Mouse (Mus musculus) intestine, embryonic 15.5 days (tissue): ENCODE results near the gene Kcnk2. TPM values are rescaled to one million over a fixed set of nuclear protein-coding genes. Genes with fewer than 3 reads are reported as not detected.

Experiments
- ATAC-seq: fragments of 200-750 bp; cut with Nextera tagmentation; 2 replicates; pipeline ENCODE4 v1.8.0; 2017; ENCODE audit warnings: moderate TSS enrichment, moderate library complexity
- H3K27ac ChIP-seq: fragments of 300-500 bp; sonication (generic); 2 replicates; pipeline ENCODE4 v1.5.1; 2015; ENCODE audit warnings: mild to moderate bottlenecking, inconsistent platforms
- H3K27me3 ChIP-seq: fragments of 300-500 bp; sonication (generic); replicated peaks from 2 replicates; pipeline ENCODE4 v1.6.1; 2015; ENCODE audit warnings: inconsistent platforms
- H3K36me3 ChIP-seq: fragments of 300-500 bp; sonication (generic); 2 replicates; pipeline ENCODE4 v1.6.1; 2015; ENCODE audit warnings: inconsistent platforms
- H3K4me1 ChIP-seq: fragments of 300-500 bp; sonication (generic); replicated peaks from 2 replicates; pipeline ENCODE4 v1.6.1; 2015; ENCODE audit warnings: inconsistent platforms
- H3K4me2 ChIP-seq: fragments of 300-500 bp; sonication (generic); replicated peaks from 2 replicates; pipeline ENCODE4 v1.6.1; 2015; ENCODE audit warnings: mild to moderate bottlenecking, inconsistent platforms
- H3K4me3 ChIP-seq: fragments of 300-500 bp; sonication (generic); replicated peaks from 2 replicates; pipeline ENCODE4 v1.5.1; 2015; ENCODE audit warnings: inconsistent platforms
- H3K9ac ChIP-seq: fragments of 300-500 bp; sonication (generic); 2 replicates; pipeline ENCODE4 v1.6.1; 2015; ENCODE audit warnings: inconsistent platforms
- H3K9me3 ChIP-seq: fragments of 300-500 bp; sonication (generic); 2 replicates; pipeline ENCODE4 v1.6.1; 2016; ENCODE audit warnings: inconsistent platforms
- WGBS: fragments of 180-500 bp; shearing (Covaris S2); methylation state at CpG from one replicate; pipeline ENCODE4 v1.1.7; 2015; 5-methylcytosine and 5-hydroxymethylcytosine counted together
- polyA plus RNA-seq: library from polyadenylated mRNA; unstranded; fragments of >200 nt; fragmentation: Nextera tagmentation; extraction: Ambion mirVana; gene quantifications from 2 replicates; pipeline ENCODE4 v1.2.1, GENCODE M21; 2015

Kcnk2 gene
- polyA plus RNA-seq, 1 experiment from 2014 or later = 3.3 TPM

DNA sequence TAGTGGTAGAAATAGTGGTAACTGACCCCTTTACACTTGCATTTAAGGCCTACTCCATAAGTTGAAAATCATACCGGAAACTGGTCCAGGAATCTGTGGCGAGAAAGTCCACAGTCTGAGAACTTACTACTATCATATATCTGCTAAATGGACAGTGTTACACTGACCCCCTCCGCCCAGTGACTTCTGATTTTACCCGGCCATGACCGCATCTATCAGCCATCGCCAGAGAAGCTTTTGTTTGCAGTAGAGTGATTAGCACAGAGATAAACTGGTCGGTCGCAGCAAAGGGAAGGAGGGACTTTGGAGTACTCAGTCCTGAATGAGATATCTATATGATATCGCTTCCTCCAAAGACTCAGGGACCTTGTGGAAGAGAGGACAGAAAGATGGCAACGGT lies 15.2 kb downstream of the Kcnk2 start:
- Histone ChIP-seq H3K4me1 (no peaks in the 10 kb centered on the region), H3K27ac (no peak overlapping the region), H3K4me2 (no peak overlapping the region), H3K36me3 (no peaks in the 10 kb centered on the region), H3K4me3 (no peak overlapping the region), H3K9me3 (no peaks in the 10 kb centered on the region), H3K27me3 (no peaks in the 10 kb centered on the region), H3K9ac (no peak overlapping the region)
- WGBS = 62% methylated on average over 10 of the region's 10 CpGs
- peak; percentile 51 for ATAC-seq

DNA sequence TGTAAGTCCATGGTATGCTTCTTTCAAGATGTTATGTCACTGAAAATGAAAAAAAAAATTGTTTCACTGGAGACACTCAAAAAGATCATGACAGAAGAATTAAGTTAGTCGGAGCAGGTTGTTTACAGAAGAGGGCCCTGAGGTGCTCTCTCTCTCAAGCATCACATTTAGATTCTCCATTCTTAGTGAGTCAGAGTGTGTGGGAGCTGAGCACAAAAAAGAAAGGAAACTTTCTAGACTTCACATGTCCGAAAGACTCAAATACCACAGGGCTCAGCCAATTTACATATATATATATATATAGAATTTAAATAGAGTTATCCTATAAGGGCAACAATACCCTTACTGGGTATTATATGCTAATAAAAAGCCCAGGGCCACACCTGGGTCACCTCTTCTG lies 15.9 kb downstream of the Kcnk2 start:
- H3K27me3 ChIP-seq = no peaks in the 10 kb centered on the region
- H3K4me2 ChIP-seq = no peak overlapping the region
- no peaks in the 10 kb centered on the region for H3K9me3 ChIP-seq
- H3K27ac ChIP-seq = no peak overlapping the region
- H3K36me3 ChIP-seq = no peaks in the 10 kb centered on the region
- ATAC-seq = no peak
- no peak overlapping the region for H3K4me3 ChIP-seq
- 74% methylated on average over 2 of the region's 2 CpGs for WGBS
- no peak overlapping the region for H3K9ac ChIP-seq
- H3K4me1 ChIP-seq = no peaks in the 10 kb centered on the region

DNA sequence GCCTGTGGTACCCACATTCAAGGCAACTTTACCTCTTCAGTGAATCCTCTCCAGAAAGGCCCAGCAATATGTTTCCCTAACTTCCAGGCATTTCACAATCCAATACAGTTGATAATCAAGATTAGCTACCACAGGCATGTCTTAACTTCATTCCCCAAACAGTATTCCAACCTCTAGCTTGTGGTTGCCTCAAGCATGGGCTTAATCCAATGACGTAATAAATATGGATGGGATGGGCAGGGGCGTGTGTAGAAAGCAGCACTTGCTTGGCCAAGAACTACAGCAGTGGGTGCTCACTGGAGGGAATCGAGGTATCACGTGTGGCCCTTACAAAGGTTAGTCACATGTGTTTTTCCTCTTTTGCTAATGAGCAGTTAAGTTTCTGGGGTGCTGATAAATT lies 34.4 kb downstream of the Kcnk2 start:
- no peak for ATAC-seq
- Histone ChIP-seq H3K27ac (no peak overlapping the region), H3K9ac (no peak overlapping the region), H3K27me3 (no peaks in the 10 kb centered on the region), H3K4me2 (no peak overlapping the region), H3K36me3 (no peaks in the 10 kb centered on the region), H3K9me3 (no peaks in the 10 kb centered on the region), H3K4me3 (no peak overlapping the region), H3K4me1 (no peaks in the 10 kb centered on the region)
- 88% methylated on average over 4 of the region's 4 CpGs for WGBS

DNA sequence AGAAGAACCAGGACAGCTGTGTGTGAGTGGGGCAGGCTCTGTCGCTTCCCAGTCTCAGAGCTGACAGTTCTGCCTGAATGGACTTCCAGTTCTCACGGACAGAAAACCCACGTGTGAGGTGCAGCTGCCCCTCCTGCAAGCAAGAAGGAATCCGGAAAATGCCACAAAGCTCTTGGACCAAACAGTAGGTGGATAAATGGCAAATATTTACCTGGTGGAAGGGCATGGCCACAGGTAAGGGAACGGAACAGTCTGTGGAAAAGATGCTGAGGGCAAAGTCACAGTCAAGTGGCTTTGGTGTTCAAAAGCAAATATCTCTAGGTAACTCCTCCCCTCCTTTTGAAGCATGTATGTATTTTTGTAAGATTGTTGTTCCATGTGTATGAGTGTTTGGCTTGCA lies 37.9 kb downstream of the Kcnk2 start:
- Histone ChIP-seq H3K9ac (no peak overlapping the region), H3K9me3 (no peaks in the 10 kb centered on the region), H3K27me3 (no peaks in the 10 kb centered on the region), H3K27ac (no peak overlapping the region), H3K4me2 (no peak overlapping the region), H3K36me3 (no peaks in the 10 kb centered on the region), H3K4me3 (no peak overlapping the region), H3K4me1 (no peaks in the 10 kb centered on the region)
- ATAC-seq = no peak
- WGBS = 59% methylated on average over 5 of the region's 5 CpGs

DNA sequence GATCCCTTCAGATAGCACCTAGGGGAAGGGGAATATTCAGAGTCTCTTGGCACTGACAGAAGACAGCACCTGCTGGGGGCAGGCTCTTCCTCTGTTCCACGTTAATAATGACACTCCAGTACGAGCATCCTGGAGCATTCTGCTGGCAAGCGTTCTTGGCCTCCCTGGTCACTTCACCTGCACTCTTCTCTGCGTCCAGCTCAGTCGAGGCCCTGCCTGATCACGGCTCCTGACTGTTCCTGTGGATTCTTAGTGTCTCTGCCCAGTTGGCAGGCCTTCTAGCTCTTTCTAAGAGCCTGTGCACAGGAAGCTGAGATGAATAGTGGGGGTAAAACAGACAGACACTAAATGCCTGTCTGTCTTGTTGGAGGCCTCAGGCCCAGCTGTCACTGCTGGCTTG lies 39.5 kb downstream of the Kcnk2 start:
- Histone ChIP-seq H3K9me3 (no peaks in the 10 kb centered on the region), H3K27me3 (no peaks in the 10 kb centered on the region), H3K36me3 (no peaks in the 10 kb centered on the region), H3K27ac (no peak overlapping the region), H3K9ac (no peak overlapping the region), H3K4me2 (no peak overlapping the region), H3K4me3 (no peak overlapping the region), H3K4me1 (no peaks in the 10 kb centered on the region)
- 65% methylated on average over 6 of the region's 6 CpGs for WGBS
- ATAC-seq = no peak

DNA sequence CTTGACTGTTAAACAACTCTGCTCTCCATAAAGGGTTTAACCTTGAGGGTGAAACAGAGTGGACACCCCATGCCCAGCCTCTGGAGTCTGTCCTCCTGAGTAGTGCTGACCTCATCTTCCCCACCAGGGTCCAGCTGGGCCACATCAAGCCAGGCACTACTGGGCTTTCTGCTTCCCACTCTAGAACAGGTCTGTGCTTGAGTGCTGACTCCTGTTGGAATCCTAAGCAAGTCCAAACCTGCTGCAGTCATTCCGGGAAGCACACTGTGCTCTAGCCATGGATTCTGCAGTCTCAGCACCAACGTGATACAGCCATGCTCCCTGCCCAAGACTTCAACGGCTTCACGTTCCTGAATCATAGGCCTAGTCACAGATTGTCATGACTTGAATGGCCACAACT lies 42.4 kb downstream of the Kcnk2 start:
- H3K9me3 ChIP-seq = no peaks in the 10 kb centered on the region
- ATAC-seq = no peak
- no peak overlapping the region for H3K4me3 ChIP-seq
- H3K4me2 ChIP-seq = no peak overlapping the region
- no peaks in the 10 kb centered on the region for H3K36me3 ChIP-seq
- no peak overlapping the region for H3K9ac ChIP-seq
- H3K4me1 ChIP-seq = no peaks in the 10 kb centered on the region
- H3K27ac ChIP-seq = no peak overlapping the region
- no peaks in the 10 kb centered on the region for H3K27me3 ChIP-seq
- 81% methylated on average over 4 of the region's 4 CpGs for WGBS

DNA sequence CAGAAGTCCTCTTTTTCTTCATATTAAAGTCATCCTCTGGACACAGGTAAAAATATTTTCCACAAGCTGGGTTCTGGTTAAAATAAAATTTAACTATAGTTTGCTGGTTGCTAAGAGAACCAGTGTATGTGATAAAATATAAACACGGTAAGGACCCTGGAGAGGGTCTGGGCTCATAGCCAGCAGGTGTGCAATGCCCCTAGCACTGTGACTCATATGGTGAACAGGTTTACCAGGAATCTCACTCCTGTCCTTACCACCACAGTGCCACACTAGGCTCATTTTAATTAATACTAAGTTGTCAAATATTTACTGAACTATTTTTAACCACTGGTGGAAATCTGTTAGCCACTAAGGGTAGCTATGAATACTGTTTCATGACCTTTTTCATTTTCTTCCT lies 48.2 kb downstream of the Kcnk2 start:
- H3K36me3 ChIP-seq = no peaks in the 10 kb centered on the region
- no peak overlapping the region for H3K4me2 ChIP-seq
- ATAC-seq = no peak
- WGBS = 60% methylated on average over 1 of the region's 1 CpGs
- H3K9ac ChIP-seq = no peak overlapping the region
- H3K9me3 ChIP-seq = no peaks in the 10 kb centered on the region
- no peaks in the 10 kb centered on the region for H3K27me3 ChIP-seq
- no peak overlapping the region for H3K27ac ChIP-seq
- H3K4me3 ChIP-seq = no peak overlapping the region
- no peaks in the 10 kb centered on the region for H3K4me1 ChIP-seq

DNA sequence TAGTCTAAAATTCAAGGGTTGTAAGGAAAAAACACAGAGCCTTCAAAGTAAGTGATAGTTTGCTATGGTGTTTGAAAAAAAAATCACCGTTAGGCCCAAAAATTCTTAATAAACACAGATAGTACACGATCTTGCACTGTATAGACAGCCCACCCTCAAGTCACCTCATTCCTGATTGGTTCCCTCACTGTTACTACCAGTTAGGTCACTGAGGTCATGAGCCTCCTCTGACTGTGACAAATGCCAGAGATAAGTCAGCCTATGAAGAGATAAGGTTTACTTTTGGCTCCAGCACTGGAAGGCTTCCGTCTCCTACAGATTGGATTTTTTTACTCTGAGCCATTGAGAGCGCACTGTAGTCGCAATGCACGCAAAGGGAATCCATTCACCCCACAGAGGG lies 50.3 kb downstream of the Kcnk2 start:
- 69% methylated on average over 6 of the region's 6 CpGs for WGBS
- Histone ChIP-seq H3K4me2 (no peak overlapping the region), H3K27me3 (no peaks in the 10 kb centered on the region), H3K9me3 (no peaks in the 10 kb centered on the region), H3K27ac (no peak overlapping the region), H3K9ac (no peak overlapping the region), H3K4me3 (no peak overlapping the region), H3K4me1 (no peaks in the 10 kb centered on the region), H3K36me3 (no peaks in the 10 kb centered on the region)
- ATAC-seq = no peak

DNA sequence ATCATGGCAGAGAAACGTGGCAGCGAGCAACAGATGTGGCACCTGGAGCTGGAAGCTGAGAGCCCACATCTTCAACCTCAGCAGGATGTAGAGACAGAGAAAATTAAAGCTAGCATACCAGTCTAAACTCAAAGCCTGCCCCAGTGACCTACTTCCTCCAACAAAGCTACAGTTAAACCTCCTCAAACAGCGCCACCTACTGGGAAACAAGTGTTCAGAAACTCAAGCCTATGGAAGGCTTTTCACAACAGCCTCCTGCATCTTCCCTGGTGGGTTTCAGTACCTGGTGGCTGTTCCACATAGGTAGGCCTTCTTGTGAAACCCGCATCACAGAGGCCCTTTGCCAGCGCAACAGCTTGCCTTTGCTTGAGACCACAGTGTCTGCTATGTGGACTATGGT lies 52.9 kb downstream of the Kcnk2 start:
- no peak overlapping the region for H3K4me2 ChIP-seq
- ATAC-seq = no peak
- H3K4me1 ChIP-seq = no peaks in the 10 kb centered on the region

DNA sequence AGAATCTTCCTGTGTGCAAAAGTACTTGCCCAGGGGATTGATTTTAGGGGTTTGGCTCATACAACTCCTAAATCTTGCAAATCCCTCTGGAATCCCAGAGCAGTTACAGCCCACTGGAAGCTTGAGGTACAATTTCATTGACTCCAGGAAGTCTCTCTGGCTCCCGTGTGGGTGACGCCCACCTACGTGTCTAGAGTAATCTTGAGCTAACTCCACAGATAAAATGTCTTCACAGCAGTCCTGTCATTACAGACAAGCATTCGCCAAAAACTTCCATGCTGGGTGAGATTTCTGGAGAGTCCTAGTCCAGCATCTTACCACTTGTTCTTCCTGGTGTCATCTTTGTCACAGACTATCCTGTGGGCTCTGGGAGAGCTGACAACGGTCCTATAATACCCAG lies 56.9 kb downstream of the Kcnk2 start:
- Histone ChIP-seq H3K36me3 (no peaks in the 10 kb centered on the region), H3K27me3 (peaks cover 17% of the 10 kb centered on the region), H3K9me3 (no peaks in the 10 kb centered on the region), H3K4me1 (peaks cover 7% of the 10 kb centered on the region), H3K4me3 (no peak overlapping the region), H3K4me2 (no peak overlapping the region), H3K9ac (no peak overlapping the region), H3K27ac (no peak overlapping the region)
- WGBS = 67% methylated on average over 5 of the region's 5 CpGs
- no peak for ATAC-seq

More for the DNA sequence above, 52.9 kb downstream of the Kcnk2 start:
- Histone ChIP-seq H3K36me3 (no peaks in the 10 kb centered on the region), H3K27me3 (peaks cover 2% of the 10 kb centered on the region; the same call in 1 of the 2 replicates), H3K27ac (no peak overlapping the region), H3K9ac (no peak overlapping the region), H3K9me3 (no peaks in the 10 kb centered on the region), H3K4me3 (no peak overlapping the region)
- 90% methylated on average over 5 of the region's 5 CpGs for WGBS

DNA sequence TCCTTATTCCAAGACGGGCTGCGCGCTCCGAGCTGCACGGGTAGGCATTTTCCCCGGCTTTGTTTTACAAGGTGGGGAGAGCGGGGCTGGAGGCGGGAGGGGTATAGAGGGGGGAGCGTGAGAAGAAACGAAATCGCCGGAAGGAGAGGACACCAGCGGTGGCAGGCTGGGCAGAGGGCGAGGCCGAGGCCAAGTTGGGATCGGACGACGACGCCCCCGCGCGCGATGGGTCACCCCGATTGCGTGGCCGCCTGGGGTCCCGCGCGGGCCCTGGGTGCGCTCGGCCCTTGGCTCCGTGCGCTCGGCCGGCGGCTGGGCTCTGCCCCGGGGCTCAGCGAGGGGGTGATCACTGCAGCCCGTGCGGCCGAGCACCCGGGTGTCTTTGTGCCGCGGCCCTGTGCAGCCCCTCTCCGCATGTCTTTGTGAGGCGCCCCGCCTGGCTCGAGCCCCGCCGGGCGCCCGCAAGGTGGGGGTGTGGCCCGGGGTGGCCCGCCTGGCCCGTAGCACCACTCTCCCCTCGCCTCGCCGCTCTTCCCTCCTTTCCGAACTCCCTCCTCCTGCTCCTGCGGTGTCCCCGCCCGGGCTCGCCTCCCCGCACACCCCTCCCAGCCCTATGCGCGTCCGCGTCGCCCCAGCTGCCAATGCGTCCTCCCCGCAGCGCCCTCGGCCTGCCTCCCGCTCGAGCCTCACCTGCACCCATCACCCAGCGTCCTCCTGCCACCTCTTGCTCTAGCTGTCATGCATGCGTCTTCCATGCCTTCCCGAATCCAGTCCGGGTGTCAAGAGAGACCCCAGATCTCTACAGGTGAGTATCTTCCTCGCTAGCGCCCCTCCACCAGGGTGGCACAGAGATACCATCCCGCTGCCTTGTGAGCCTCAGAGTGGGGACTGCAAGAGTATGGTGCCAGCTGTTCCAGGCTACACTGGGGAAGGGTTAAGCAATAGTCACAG lies 58.5 kb downstream of the Kcnk2 start:
- 2% methylated on average over 76 of the region's 82 CpGs for WGBS
- Histone ChIP-seq H3K4me2 (peak overlapping the region; percentile 99), H3K4me3 (peak overlapping the region; percentile 66), H3K9ac (peak overlapping the region; percentile 58), H3K27ac (no peak overlapping the region), H3K9me3 (no peaks in the 10 kb centered on the region), H3K4me1 (peaks cover 7% of the 10 kb centered on the region), H3K36me3 (no peaks in the 10 kb centered on the region), H3K27me3 (peaks cover 17% of the 10 kb centered on the region)
- peak; percentile 87 for ATAC-seq

DNA sequence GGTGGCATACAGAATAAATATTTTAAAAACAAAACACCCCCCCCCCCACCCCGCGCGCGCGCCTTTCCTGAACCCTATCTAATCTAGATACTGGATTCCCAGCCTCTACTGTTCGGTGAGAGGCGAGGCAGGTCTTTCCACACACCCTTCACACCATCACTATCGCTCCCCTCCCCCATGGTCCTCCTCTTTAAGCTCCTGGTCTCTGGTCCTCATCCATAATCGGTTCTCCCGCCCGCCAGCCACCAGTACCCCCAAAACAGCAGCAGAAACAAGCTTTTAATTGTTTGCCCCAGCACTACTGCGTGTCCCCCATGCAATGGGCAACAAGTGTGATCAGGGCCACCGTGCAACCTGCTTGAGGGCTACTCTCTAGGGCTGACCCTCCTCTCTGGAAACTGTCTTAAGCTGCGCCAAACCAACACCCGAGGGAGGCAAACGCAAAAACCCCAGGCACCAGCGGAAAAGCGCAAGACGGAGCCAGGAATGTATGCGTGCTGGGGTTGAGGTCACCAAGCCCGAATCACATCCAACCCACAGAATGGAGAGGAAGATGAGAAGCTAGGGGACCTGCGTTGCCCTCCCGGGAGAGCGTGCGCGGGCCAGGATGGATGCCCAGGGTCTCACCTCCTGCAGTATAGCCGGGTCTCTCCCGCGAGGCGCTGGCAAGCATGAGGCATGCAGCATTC lies 59.5 kb downstream of the Kcnk2 start:
- H3K4me1 ChIP-seq = peaks cover 7% of the 10 kb centered on the region
- H3K9ac ChIP-seq = peak overlapping the region; percentile 18; the same call in 1 of the 2 replicates
- H3K27me3 ChIP-seq = peaks cover 17% of the 10 kb centered on the region
- H3K27ac ChIP-seq = no peak overlapping the region
- H3K4me2 ChIP-seq = peak overlapping the region; percentile 99
- ATAC-seq = no peak
- H3K4me3 ChIP-seq = peak overlapping the region; percentile 66
- H3K9me3 ChIP-seq = no peaks in the 10 kb centered on the region
- H3K36me3 ChIP-seq = no peaks in the 10 kb centered on the region
- 7% methylated on average over 30 of the region's 30 CpGs for WGBS
